Mouse (Mus musculus) effector memory CD4-positive, alpha-beta T cell, adult 5 months (primary cell): ENCODE measurements around the gene Marc1. TPM values are rescaled to one million over a fixed set of nuclear protein-coding genes. Genes with fewer than 3 reads are reported as not detected.

Source experiments
- polyA plus RNA-seq: library from polyadenylated mRNA; unstranded; fragments of 100-300 nt; shearing (Covaris generic); gene quantifications from one replicate; pipeline ENCODE4 v1.2.1, GENCODE M21; 2017

The Marc1 gene
- not detected for polyA plus RNA-seq

DNA sequence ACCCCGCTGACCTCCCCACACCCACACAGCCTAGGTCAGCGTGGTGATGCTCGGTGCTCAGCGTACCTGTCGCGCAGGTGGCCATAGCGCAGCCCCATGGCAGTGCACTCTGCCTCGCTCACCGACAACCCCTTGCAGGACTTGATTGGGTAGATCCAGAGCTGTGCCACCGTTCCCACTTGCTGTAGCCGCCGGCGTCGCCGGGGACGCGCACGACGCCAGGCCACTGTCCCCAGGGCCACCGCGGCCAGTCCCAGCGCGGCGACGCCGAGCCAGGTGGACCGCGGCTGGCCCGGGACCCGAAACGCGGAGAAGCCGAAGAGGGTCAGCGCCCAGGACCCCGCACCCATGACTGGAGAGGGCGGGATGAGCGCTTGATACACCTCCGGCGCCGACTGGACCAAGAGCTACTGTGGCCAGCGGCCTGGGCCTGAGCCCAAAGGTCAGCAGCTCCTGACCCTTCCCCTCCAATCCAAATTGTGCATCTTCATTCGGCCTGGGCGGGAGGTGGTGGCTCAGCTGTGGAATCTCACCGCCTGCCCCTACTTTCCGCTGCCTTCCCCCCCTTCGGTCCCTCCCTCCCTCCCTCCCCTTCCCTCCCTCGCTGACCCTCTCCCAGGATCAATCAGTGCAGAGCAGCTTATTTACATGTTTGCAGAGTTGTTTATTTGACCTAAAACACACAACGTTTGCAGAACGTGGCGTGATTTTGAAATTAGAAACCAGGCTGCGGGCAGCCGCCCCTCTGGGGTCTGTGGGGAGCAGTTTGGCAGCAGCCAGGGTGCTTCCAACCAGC, at the start of gene Marc1:
Gene Marc1 (minus strand): TSS at position 534 of the 796 bp plus-strand sequence.

DNA sequence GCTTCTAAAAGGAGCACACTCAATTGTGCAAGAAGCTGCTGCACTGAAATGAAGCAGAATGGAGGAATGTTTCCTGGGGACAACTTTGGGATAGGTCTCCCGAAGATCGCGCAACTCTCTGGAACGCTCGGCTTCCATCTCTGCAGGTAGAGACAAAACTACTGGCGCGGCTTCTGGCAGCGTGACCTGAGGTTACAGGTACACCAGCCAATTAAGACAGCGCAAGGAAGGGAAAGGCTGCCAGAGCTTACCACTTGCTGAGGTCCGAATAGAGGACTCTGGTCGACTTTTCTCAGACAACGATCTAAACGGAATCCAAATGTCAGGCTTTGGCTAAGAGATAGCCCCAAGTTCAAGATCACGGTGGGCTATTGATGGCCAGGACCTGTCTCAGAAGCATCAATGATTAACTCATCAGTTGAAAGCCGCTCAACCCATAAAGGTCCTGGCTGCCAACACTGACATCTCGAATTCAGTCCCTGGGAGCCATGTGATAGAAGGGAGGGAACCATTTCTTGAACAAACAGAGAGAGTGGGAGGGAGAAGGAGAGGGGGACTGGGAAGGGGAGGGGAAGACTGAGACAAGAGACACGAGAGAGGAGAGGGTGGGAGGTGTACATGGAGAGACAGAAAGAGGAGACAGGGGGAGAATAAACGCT, 35.1 kb upstream of the Marc1 start, which contains the start of gene Marc2:
Gene Marc2 (minus strand): TSS at position 360 of the 659 bp plus-strand sequence.

Other genes starting within 250 kb of the Marc1 start
- 0.42 TPM for gene Hlx, start 78.7 kb downstream of the Marc1 start, polyA plus RNA-seq
- gene Marc2, start 35.1 kb upstream of the Marc1 start, polyA plus RNA-seq: 221 TPM
- gene C130074G19Rik, start 71.9 kb upstream of the Marc1 start, polyA plus RNA-seq: not detected
- gene Mark1, start 188.3 kb upstream of the Marc1 start, polyA plus RNA-seq: not detected